9 mouse cellular contexts compared by ENCODE assay signal in genomic region chr4:152520083-152520482, GRCm38 (mm10). TPM values are rescaled to one million over a fixed set of nuclear protein-coding genes. Genes with fewer than 3 reads are reported as not detected.
DNase-seq lines count a peak whose midpoint lies in the region; ATAC-seq lines count a peak whose summit lies in the region.
"Had no signal": no experiment of that assay in that cellular context is flagged by ENCODE, and none has a peak within 500 bp of the region (broad histone marks: within the 10 kb centered on the region; RNA-seq: fewer than 3 reads in every experiment).

No protein-coding gene starts in this region.

- no peaks in the 10 kb centered on the region for H3K27me3 ChIP-seq in splenic B cell, adult 2 months (ENCODE audit: control insufficient read depth, insufficient read depth, low read length, poor library complexity, severe bottlenecking)
- H3K27me3 ChIP-seq: liver, embryonic 15.5 days had no signal

- ATAC-seq in megakaryocyte-erythroid progenitor cell, adult 5-6 weeks (replicated peaks; ENCODE audit: low FRiP score, low TSS enrichment, poor library complexity, severe bottlenecking): peak; percentile 70

- H3K36me3 ChIP-seq in splenic B cell, adult 2 months (ENCODE audit: control insufficient read depth, insufficient read depth, low read length, poor library complexity, severe bottlenecking): no peaks in the 10 kb centered on the region
- H3K36me3 ChIP-seq: liver, embryonic 15.5 days had no signal

- intact Hi-C loops in gastrocnemius, postnatal 36 days (cut with DNase I): loop anchor here (10.0 kb wide), 1 partner anchor 965 kb away; the partner anchor contains the start of gene Ajap1

- DNase-seq in gastrocnemius, postnatal 10 days: peak; percentile 59
- no peak for DNase-seq in gastrocnemius, postnatal 36 days
- peak; percentile 90 for DNase-seq in NIH3T3 (ENCODE audit: low read depth)
- peak; percentile 92 for DNase-seq in cerebellum, postnatal 10 days
- DNase-seq in frontal cortex, postnatal 36 days (ENCODE audit: low spot score in 2 of 2): peak; percentile 74 to 77
- DNase-seq in layer of hippocampus, postnatal 14 days (ENCODE audit: low spot score in 2 of 2): peak; percentile 64 to 75
- DNase-seq in splenic B cell, adult 2 months (ENCODE audit: low read depth, low spot score): peak; percentile 67

RNA-seq across cellular contexts. Expression of gene Kcnab2, which starts 42.4 kb away (rescaled TPM):
- 1 to 10 TPM; 3.2 to 5.4 TPM for total RNA-seq in gastrocnemius, postnatal 10 days (2021)
- 1 to 10 TPM; 1.3 to 1.5 TPM for total RNA-seq in gastrocnemius, postnatal 36 days (2021)
- 100 to 1,000 TPM; 423 to 447 TPM for total RNA-seq in layer of hippocampus, postnatal 14 days (2021)
- total RNA-seq in megakaryocyte-erythroid progenitor cell, adult 5-6 weeks (2014; fragmentation: Nextera tagmentation): 42.5 and 57.5 TPM in 2 replicates
- 59.7 and 75.3 TPM in 2 replicates for total RNA-seq in megakaryocyte-erythroid progenitor cell, adult 5-6 weeks (2017)

RNA-seq across cellular contexts. Expression of gene Nphp4, which starts 43.6 kb away (rescaled TPM):
- 1 to 10 TPM; 1.2 to 1.8 TPM for total RNA-seq in gastrocnemius, postnatal 10 days (2021)
- under 1 TPM; 0.66 to 0.96 TPM for total RNA-seq in gastrocnemius, postnatal 36 days (2021)
- 10 to 100 TPM; 24.0 to 25.1 TPM for total RNA-seq in layer of hippocampus, postnatal 14 days (2021)
- 0.61 TPM in 1 of 2 replicates, not detected in the other for total RNA-seq in megakaryocyte-erythroid progenitor cell, adult 5-6 weeks (2014; fragmentation: Nextera tagmentation)
- 0.19 TPM in 1 of 2 replicates, not detected in the other for total RNA-seq in megakaryocyte-erythroid progenitor cell, adult 5-6 weeks (2017)

Comparison
In these comparisons a context has a peak if more than half of its experiments do, and no peak if none do; other contexts are left out.
1. DNase-seq: peak in gastrocnemius, postnatal 10 days (single experiment), NIH3T3 (single experiment), cerebellum, postnatal 10 days (2 of 2), frontal cortex, postnatal 36 days (2 of 2), layer of hippocampus, postnatal 14 days (2 of 2) and splenic B cell, adult 2 months (single experiment); none in gastrocnemius, postnatal 36 days (0 of 2).
2. RNA of gene Kcnab2, which starts 42.4 kb away (total RNA-seq): 423 to 447 TPM in layer of hippocampus, postnatal 14 days; 42.5 to 75.3 TPM in megakaryocyte-erythroid progenitor cell, adult 5-6 weeks, 3.2 to 5.4 TPM in gastrocnemius, postnatal 10 days and 1.3 to 1.5 TPM in gastrocnemius, postnatal 36 days; every median in the first group is over 4 times any median in the second.
3. RNA of gene Nphp4, which starts 43.6 kb away (total RNA-seq): 24.0 to 25.1 TPM in layer of hippocampus, postnatal 14 days; 1.2 to 1.8 TPM in gastrocnemius, postnatal 10 days, 0.66 to 0.96 TPM in gastrocnemius, postnatal 36 days and 0.19 to 0.61 TPM in megakaryocyte-erythroid progenitor cell, adult 5-6 weeks; every median in the first group is over 4 times any median in the second.